Mouse (Mus musculus): ENCODE measurements around the gene Gse1.

The Gse1 gene

DNA sequence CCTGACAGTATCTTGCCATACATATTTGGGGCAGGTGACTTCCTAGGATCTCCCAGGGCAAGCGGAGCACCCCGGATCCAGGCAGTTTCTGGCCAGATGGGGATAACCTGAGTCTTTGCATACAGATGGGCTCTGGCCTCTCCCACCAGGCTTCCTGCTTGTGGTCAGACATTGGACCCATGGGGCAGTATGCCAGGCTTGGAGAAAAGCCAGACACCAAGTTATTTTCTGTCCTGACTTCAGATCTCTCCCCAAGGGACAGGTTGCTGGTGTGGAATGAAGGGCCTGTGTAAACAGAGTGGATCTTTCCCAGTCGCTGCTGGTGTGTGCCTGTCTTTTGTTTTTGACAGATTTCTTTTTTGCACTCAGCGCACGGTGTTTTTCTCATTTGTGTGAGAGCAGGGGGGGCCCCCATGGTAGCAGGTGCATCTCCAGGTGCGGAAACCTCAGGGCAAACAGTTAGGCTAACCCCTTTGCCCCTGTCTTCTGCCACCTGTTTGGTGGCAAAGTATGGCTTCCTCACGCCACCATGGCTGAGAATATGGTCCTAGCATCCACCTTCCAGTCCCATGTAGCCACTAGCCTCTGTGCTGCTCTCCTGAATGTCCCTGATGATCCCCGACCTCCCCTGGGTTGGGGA lies 315.3 kb downstream of the Gse1 start:
- CTCF ChIA-PET: no interaction called here

GRCm38 (mm10) chr8:120544155-120544554 lies 315.9 kb downstream of the Gse1 start:
- CTCF ChIA-PET: interaction anchor here (0.6 to 0.7 kb wide), 2 partner anchors 12 to 127 kb away, joined by 4 to 8 read pairs; no protein-coding TSS in a partner anchor

DNA sequence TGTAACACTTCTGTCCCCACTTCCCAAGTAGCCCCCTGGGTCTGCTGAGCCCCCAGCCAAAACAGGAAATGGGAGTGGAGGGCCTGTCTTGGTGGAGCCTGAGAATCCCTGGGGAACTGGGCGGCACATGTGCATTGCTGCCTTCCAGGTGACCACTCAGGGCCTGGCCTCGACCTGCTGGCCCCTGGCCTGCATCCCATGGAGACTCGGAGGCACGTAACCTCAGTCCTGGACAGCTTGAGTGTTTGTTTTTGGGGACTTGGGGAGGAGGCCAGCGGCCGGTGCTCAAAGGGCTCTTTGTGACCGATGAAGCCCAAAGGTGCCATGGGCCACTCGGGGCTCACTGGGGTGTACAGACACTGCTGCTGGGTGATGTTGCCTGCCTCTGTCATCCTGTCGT lies 319.3 kb downstream of the Gse1 start:
- CTCF ChIA-PET: no interaction called here

DNA sequence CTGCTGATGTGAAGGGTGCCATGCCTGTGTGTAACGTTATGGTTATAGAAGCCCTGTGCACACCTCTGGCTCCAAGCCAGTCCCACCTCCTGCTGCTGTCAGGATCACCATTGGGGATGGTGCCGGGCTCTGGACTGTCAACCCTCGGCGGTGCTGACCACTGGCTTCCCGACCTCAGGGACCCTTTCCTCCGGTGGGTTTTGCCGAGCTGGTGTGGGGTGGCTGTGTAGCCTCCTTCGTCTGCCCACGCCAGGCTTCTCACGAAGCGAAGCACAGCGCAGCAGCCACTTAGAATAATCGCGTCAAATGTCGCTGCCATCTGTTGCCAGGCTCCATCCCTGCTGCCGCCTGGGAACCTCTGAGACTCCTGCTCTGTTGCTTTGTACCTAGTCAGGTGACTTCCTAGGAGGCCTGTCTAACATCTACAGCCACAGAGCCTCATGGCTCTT lies 320.1 kb downstream of the Gse1 start:
- CTCF ChIA-PET: no interaction called here

- CTCF ChIA-PET: no interaction called here
Observed at GRCm38 (mm10) chr8:120549321-120549921, 321.2 kb downstream of the Gse1 start.

DNA sequence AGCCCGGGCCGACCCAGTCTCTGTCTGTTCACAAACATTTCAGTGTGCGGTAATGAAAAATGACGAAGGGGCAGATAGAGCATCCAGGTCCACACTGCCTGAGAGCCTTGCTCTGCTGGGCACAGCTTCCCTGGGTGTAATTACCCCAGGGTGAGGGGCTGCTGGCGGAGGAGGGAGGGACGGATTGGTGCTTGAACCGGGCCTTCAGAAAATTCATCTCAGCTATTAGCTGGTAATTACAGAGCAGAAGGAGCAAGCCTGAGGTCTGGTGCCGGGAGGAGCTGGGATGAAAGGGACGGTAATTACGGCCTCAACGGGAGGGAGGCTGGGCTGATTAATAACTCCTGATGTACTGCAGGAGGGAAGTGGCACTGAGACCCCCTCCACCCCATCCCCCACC lies 321.7 kb downstream of the Gse1 start:
- CTCF ChIA-PET: no interaction called here

- CTCF ChIA-PET: interaction anchor here (1.1 kb wide), 1 partner anchor 15 kb away, joined by 3 read pairs; no protein-coding TSS in a partner anchor
Observed at GRCm38 (mm10) chr8:120550430-120550829, 322.2 kb downstream of the Gse1 start.

GRCm38 (mm10) chr8:120550937-120551676 lies 322.9 kb downstream of the Gse1 start:
- CTCF ChIA-PET: interaction anchor here (0.6 to 1.1 kb wide), 3 partner anchors 16 to 49 kb away, joined by 3 to 25 read pairs (median 3); no protein-coding TSS in a partner anchor

DNA sequence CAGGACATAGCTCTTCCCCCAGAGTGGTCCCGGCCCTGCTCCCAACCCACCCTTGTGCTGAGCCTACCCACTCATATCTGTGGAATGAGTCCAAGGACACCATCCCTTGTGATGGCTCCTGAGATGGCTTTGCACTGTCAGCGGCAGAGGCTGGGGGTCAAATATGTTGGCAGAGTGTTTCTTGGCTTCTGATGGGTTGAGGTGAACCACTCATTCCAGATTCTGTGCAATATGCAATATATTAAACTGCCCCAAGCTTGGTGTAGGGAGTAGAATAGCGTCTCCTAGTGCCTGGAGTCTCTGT lies 323.4 kb downstream of the Gse1 start:
- CTCF ChIA-PET: interaction anchor here (0.6 to 0.7 kb wide), 2 partner anchors 20 to 49 kb away, joined by 3 to 25 read pairs; no protein-coding TSS in a partner anchor

GRCm38 (mm10) chr8:120552509-120552908 lies 324.3 kb downstream of the Gse1 start:
- CTCF ChIA-PET: no interaction called here

DNA sequence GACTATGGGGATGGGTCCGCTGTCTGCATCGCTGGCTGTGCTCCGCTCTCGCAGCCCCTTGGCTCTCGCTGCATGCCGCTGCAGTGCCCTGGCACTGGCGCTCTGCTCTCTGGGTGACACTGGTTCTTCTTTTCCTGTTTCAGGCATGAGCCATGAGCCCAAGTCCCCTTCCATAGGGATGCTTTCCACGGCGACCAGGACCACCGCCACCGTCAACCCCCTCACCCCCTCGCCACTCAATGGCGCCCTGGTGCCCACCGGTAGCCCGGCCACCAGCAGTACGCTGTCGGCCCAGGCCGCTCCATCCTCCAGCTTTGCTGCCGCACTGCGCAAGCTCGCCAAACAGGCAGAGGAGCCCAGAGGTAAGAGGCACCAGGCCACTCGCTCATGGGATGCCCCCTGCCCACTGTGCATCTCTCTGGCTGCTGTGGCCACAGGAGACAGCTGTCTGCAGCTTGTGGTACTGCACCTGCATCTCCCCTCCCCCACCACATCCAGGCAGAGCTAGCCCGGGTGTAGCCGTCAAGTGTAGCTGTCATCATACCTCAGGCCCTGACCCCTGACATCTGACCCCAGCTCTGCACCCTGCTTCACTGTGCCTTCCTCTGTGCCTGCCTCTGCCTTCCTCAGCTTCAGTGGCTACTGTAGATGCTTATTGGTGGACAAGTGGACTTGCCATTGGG lies 325.3 kb downstream of the Gse1 start:
- CTCF ChIA-PET: no interaction called here

GRCm38 (mm10) chr8:120554466-120555039 lies 326.3 kb downstream of the Gse1 start:
- CTCF ChIA-PET: no interaction called here

DNA sequence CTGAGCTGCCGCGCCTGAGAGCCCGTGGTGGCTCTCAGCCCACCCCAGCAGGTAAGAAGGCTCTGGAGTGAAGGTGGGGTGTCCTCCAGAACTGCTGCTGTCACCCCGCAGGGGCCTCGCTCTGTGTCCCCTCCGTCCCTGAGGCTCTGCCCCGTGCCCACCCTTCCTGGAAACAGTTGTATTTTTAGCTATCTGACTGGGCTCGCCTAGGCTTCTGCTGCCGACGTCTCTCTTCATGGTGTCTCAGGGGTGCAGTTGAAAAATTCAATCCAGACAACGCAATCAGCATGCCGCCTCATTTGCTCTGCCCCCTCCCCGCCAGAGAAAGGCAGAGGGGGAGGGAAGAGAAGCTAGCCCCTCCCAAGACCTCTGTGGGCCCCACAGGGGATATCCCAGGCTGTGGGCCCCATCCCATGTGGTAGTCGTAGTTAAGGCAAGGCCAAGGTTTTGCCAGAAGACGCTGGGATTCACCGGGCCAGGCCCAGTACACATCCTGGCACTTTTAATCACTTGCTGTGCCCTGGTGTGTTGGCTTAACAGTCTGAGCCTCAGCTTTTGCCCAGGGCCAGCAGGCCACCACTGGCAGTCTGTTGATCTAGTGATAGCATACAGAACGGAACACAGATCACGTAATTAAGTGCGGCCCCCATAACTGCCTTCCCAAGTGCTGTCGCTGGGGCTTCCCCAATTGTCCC lies 328.1 kb downstream of the Gse1 start:
- CTCF ChIA-PET: interaction anchor here (0.6 to 1.4 kb wide), 3 partner anchors 12 to 220 kb away, joined by 4 to 8 read pairs (median 4); no protein-coding TSS in a partner anchor

- CTCF ChIA-PET: interaction anchor here (0.7 to 1.4 kb wide), 2 partner anchors 67 to 1010 kb away, joined by 4 to 17 read pairs; no protein-coding TSS in a partner anchor
Observed at GRCm38 (mm10) chr8:120557170-120557965, 329.1 kb downstream of the Gse1 start.

- CTCF ChIA-PET: interaction anchor here (0.5 to 0.7 kb wide), 2 partner anchors 112 to 1011 kb away, joined by 3 to 17 read pairs; no protein-coding TSS in a partner anchor
Observed at GRCm38 (mm10) chr8:120558162-120558561, 329.9 kb downstream of the Gse1 start.

GRCm38 (mm10) chr8:120559654-120560053 lies 331.4 kb downstream of the Gse1 start:
- CTCF ChIA-PET: no interaction called here

DNA sequence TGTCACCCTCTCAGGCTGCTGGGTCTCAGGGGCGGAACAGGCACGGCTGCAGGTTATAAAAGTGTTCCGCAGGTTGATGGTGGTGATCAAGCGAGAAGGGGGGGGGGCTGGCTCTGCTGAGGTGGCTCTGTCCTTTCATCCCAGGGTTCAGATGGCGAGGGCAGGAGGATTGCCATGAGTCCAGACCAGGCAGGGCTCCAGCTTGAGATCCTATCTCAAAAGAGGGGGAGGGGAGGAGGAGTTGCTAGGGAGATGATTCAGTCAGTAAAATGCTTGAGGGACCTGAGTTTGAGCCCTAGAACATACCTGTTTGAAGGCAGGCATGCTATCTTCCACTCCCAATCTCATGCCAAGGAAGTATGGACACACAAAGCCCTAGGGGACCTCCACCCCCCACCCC lies 332.3 kb downstream of the Gse1 start:
- CTCF ChIA-PET: no interaction called here

- CTCF ChIA-PET: no interaction called here
Observed at GRCm38 (mm10) chr8:120561539-120562435, 333.5 kb downstream of the Gse1 start.

GRCm38 (mm10) chr8:120562680-120563347 lies 334.6 kb downstream of the Gse1 start:
- CTCF ChIA-PET: no interaction called here
